Mouse (Mus musculus) kidney, postnatal 0 days (tissue): ENCODE data around the gene Cd276. TPM values are rescaled to one million over a fixed set of nuclear protein-coding genes. Genes with fewer than 3 reads are reported as not detected.
"Not testable (repeated sequence)": the region's sequence is repeated elsewhere in the genome, so short reads cannot be mapped to it uniquely, and the experiment has no call there.

Experiments used
- ATAC-seq: fragments of 200-750 bp; cut with Nextera tagmentation; replicated peaks from 2 replicates; pipeline ENCODE4 v1.8.0; 2017; ENCODE audit warnings: low read depth, moderate number of reproducible peaks, moderate TSS enrichment, moderate library complexity; ENCODE audit not compliant: low FRiP score
- DNase-seq: peaks from one replicate; pipeline ENCODE4 v3.0.0-alpha.2; 2016; ENCODE audit warnings: low spot score
- H3K27ac ChIP-seq: fragments of 300-500 bp; sonication (generic); 2 replicates; pipeline ENCODE4 v1.5.1; 2014; ENCODE audit warnings: mild to moderate bottlenecking
- H3K27me3 ChIP-seq: fragments of 300-500 bp; sonication (generic); 2 replicates; pipeline ENCODE4 v1.6.1; 2014; ENCODE audit warnings: low read length, mixed read lengths; ENCODE audit not compliant: insufficient read depth
- H3K36me3 ChIP-seq: fragments of 300-500 bp; sonication (generic); 2 replicates; pipeline ENCODE4 v1.6.1; 2014; ENCODE audit warnings: low read length, mixed read lengths; ENCODE audit not compliant: insufficient read depth
- H3K4me1 ChIP-seq: fragments of 300-500 bp; sonication (generic); replicated peaks from 2 replicates; pipeline ENCODE4 v1.6.1; 2014; ENCODE audit warnings: antibody characterized with exemption, low read length, mixed read lengths; ENCODE audit not compliant: insufficient read depth
- H3K4me2 ChIP-seq: fragments of 300-500 bp; sonication (generic); 2 replicates; pipeline ENCODE4 v1.6.1; 2014; ENCODE audit warnings: mild to moderate bottlenecking, low read length, moderate library complexity, mixed read lengths
- H3K4me3 ChIP-seq: fragments of 300-500 bp; sonication (generic); replicated peaks from 2 replicates; pipeline ENCODE4 v1.5.1; 2014; ENCODE audit warnings: low read depth, low read length
- H3K9ac ChIP-seq: fragments of 300-500 bp; sonication (generic); 2 replicates; pipeline ENCODE4 v1.6.1; 2014; ENCODE audit warnings: low read depth, low read length
- H3K9me3 ChIP-seq: fragments of 300-500 bp; sonication (generic); replicated peaks from 2 replicates; pipeline ENCODE4 v1.6.1; 2016; ENCODE audit warnings: low read length, inconsistent platforms, mixed read lengths
- CTCF ChIP-seq: IDR thresholded peaks from 2 replicates; pipeline ENCODE4 v1.5.1; 2016; ENCODE audit warnings: antibody characterized with exemption, low read depth, mild to moderate bottlenecking, moderate library complexity
- WGBS: fragments of 180-500 bp; shearing (Covaris S2); extraction: QIAGEN DNeasy Blood & Tissue Kit; methylation state at CpG from one replicate; pipeline ENCODE4 v1.1.7; 2014; 5-methylcytosine and 5-hydroxymethylcytosine counted together
- polyA plus RNA-seq: library from polyadenylated mRNA; unstranded; fragments of >200 nt; fragmentation: Nextera tagmentation; extraction: Ambion mirVana; gene quantifications from 2 replicates; pipeline ENCODE4 v1.2.1, GENCODE M21; 2015

Gene Cd276
- polyA plus RNA-seq, 1 experiment from 2014 or later = 23.9 TPM

- H3K4me3 ChIP-seq = peak within 1 kb of the TSS; percentile 96
- H3K27ac ChIP-seq = peak within 1 kb of the TSS; percentile 98
- H3K27me3 ChIP-seq = no peaks in the 10 kb centered on the region
- no peaks in the 10 kb centered on the region for H3K36me3 ChIP-seq
- DNase-seq = peak; percentile 99
- H3K9me3 ChIP-seq = no peaks in the 10 kb centered on the region
- H3K4me2 ChIP-seq = peak within 1 kb of the TSS; percentile 85
- no peaks in the 10 kb centered on the region for H3K4me1 ChIP-seq
- WGBS = under 1% methylated on average over 40 of the region's 56 CpGs
- H3K9ac ChIP-seq = peak within 1 kb of the TSS; percentile 96
- peak; percentile 99 for ATAC-seq
- TF ChIP-seq CTCF = no peak
Measured at GRCm38 (mm10) chr9:58581958-58582540, 26.8 kb upstream of the Cd276 start, which contains the start of gene Nptn. Gene Nptn (plus strand): TSS chr9:58582240.

GRCm38 (mm10) chr9:58581283-58581930, 26.2 kb upstream of the Cd276 start:
- ATAC-seq (peak; percentile 0; the same call in 1 of the 2 replicates), DNase-seq (no peak)
- Histone ChIP-seq H3K27ac (peak overlapping the region; percentile 93), H3K27me3 (no peaks in the 10 kb centered on the region), H3K4me3 (peak overlapping the region; percentile 30), H3K9me3 (no peaks in the 10 kb centered on the region), H3K4me2 (peak overlapping the region; percentile 61), H3K36me3 (no peaks in the 10 kb centered on the region), H3K9ac (peak overlapping the region; percentile 61), H3K4me1 (no peaks in the 10 kb centered on the region)
- 26% methylated on average over 8 of the region's 8 CpGs for WGBS
- 0 out of 2 replicates have a peak, but pooled peaks have one; percentile 29 for TF ChIP-seq CTCF

- H3K36me3 ChIP-seq, H3K9ac ChIP-seq, DNase-seq, H3K27ac ChIP-seq, H3K27me3 ChIP-seq, H3K4me3 ChIP-seq, H3K4me2 ChIP-seq, H3K4me1 ChIP-seq, ATAC-seq, H3K9me3 ChIP-seq: not testable (repeated sequence)
- peak; percentile 39 for TF ChIP-seq CTCF
- WGBS = 73% methylated on average over 10 of the region's 10 CpGs
Measured at GRCm38 (mm10) chr9:58580453-58581195, 25.4 kb upstream of the Cd276 start.

GRCm38 (mm10) chr9:58578669-58579068, 23.4 kb upstream of the Cd276 start:
- Histone ChIP-seq H3K4me3 (no peak overlapping the region), H3K9me3 (no peaks in the 10 kb centered on the region), H3K4me2 (no peak overlapping the region), H3K36me3 (no peaks in the 10 kb centered on the region), H3K27me3 (no peaks in the 10 kb centered on the region), H3K4me1 (no peaks in the 10 kb centered on the region), H3K27ac (no peak overlapping the region), H3K9ac (no peak overlapping the region)
- peak; percentile 100 for TF ChIP-seq CTCF
- whole genome bisulfite sequencing = 16% methylated on average over 3 of the region's 3 CpGs
- no peak for ATAC-seq
- DNase-seq = peak; percentile 96

- DNase-seq (no peak), ATAC-seq (no peak)
- H3K27me3 ChIP-seq = no peaks in the 10 kb centered on the region
- no peak overlapping the region for H3K4me3 ChIP-seq
- WGBS = 86% methylated on average over 1 of the region's 1 CpGs
- no peaks in the 10 kb centered on the region for H3K9me3 ChIP-seq
- no peak overlapping the region for H3K27ac ChIP-seq
- no peaks in the 10 kb centered on the region for H3K4me1 ChIP-seq
- H3K9ac ChIP-seq = no peak overlapping the region
- no peaks in the 10 kb centered on the region for H3K36me3 ChIP-seq
- no peak overlapping the region for H3K4me2 ChIP-seq
- TF ChIP-seq CTCF = no peak
Measured at GRCm38 (mm10) chr9:58571001-58571400, 15.8 kb upstream of the Cd276 start.

GRCm38 (mm10) chr9:58567682-58568081, 12.4 kb upstream of the Cd276 start:
- Histone ChIP-seq H3K4me1 (no peaks in the 10 kb centered on the region), H3K27me3 (no peaks in the 10 kb centered on the region)
- DNase-seq = peak; percentile 29

GRCm38 (mm10) chr9:58565945-58566344, 10.7 kb upstream of the Cd276 start:
- H3K27me3 ChIP-seq, DNase-seq, H3K9ac ChIP-seq, H3K4me1 ChIP-seq, H3K9me3 ChIP-seq, H3K36me3 ChIP-seq, H3K4me2 ChIP-seq, H3K4me3 ChIP-seq, ATAC-seq, H3K27ac ChIP-seq: not testable (repeated sequence)
- 80% methylated on average over 3 of the region's 3 CpGs for WGBS

More at GRCm38 (mm10) chr9:58567682-58568081, 12.4 kb upstream of the Cd276 start:
- Histone ChIP-seq H3K9ac (no peak overlapping the region), H3K27ac (no peak overlapping the region), H3K9me3 (no peaks in the 10 kb centered on the region), H3K4me3 (no peak overlapping the region), H3K36me3 (no peaks in the 10 kb centered on the region), H3K4me2 (no peak overlapping the region)
- no peak for ATAC-seq
- TF ChIP-seq CTCF = peak; percentile 57
